Mouse (Mus musculus) urinary bladder, postnatal 25 days (tissue): ENCODE data around the gene Ctu1.
A peak's percentile ranks its signal among the peaks of the same experiment; 100 is the strongest.
"Not testable (repeated sequence)": the region's sequence is repeated elsewhere in the genome, so short reads cannot be mapped to it uniquely, and the experiment has no call there.

Source experiments
- DNase-seq: peaks from one replicate; pipeline ENCODE4 v3.0.0; 2022; ENCODE audit warnings: low spot score

The Ctu1 gene

GRCm38 (mm10) chr7:43671809-43672580 is at the start of gene Ctu1:
TSS of gene Ctu1 (plus strand) at chr7:43672016.
- peak; percentile 73 for DNase-seq

GRCm38 (mm10) chr7:43622927-43623326 is 48.9 kb upstream of the Ctu1 start:
- DNase-seq = no peak

- no peak for DNase-seq
Measured at GRCm38 (mm10) chr7:43623819-43624218, 48.0 kb upstream of the Ctu1 start.

- no peak for DNase-seq
Measured at GRCm38 (mm10) chr7:43625065-43625464, 46.8 kb upstream of the Ctu1 start.

- DNase-seq = no peak
Measured at GRCm38 (mm10) chr7:43625794-43626422, 45.9 kb upstream of the Ctu1 start.

GRCm38 (mm10) chr7:43633940-43634339 is 37.9 kb upstream of the Ctu1 start:
- no peak for DNase-seq

GRCm38 (mm10) chr7:43634500-43634899 is 37.3 kb upstream of the Ctu1 start, which contains the start of gene Ceacam18:
TSS of gene Ceacam18 (plus strand) at chr7:43634707.
- DNase-seq = no peak

GRCm38 (mm10) chr7:43636194-43636593 is 35.6 kb upstream of the Ctu1 start:
- DNase-seq = no peak

- no peak for DNase-seq
Measured at GRCm38 (mm10) chr7:43637118-43637517, 34.7 kb upstream of the Ctu1 start.

GRCm38 (mm10) chr7:43642587-43642986 is 29.2 kb upstream of the Ctu1 start:
- DNase-seq = no peak

GRCm38 (mm10) chr7:43643046-43643652 is 28.7 kb upstream of the Ctu1 start:
- DNase-seq = no peak

- no peak for DNase-seq
Measured at GRCm38 (mm10) chr7:43652683-43653082, 19.1 kb upstream of the Ctu1 start.

GRCm38 (mm10) chr7:43654519-43654918 is 17.3 kb upstream of the Ctu1 start:
- no peak for DNase-seq

- DNase-seq = no peak
Measured at GRCm38 (mm10) chr7:43656232-43656631, 15.6 kb upstream of the Ctu1 start.

GRCm38 (mm10) chr7:43660002-43660401 is 11.8 kb upstream of the Ctu1 start, which contains the start of gene Siglece:
TSS of gene Siglece (minus strand) at chr7:43660161.
- DNase-seq = no peak

- DNase-seq = no peak
Measured at GRCm38 (mm10) chr7:43662804-43663203, 9.0 kb upstream of the Ctu1 start.

- not testable (repeated sequence) for DNase-seq
Measured at GRCm38 (mm10) chr7:43667221-43667620, 4.6 kb upstream of the Ctu1 start.

- DNase-seq = no peak
Measured at GRCm38 (mm10) chr7:43668582-43668981, 3.2 kb upstream of the Ctu1 start.

GRCm38 (mm10) chr7:43671064-43671808 is 580 bp upstream of the Ctu1 start:
- DNase-seq = no peak

- DNase-seq = peak; percentile 26
Measured at GRCm38 (mm10) chr7:43672581-43673260, 905 bp downstream of the Ctu1 start.

GRCm38 (mm10) chr7:43675091-43675490 is 3.3 kb downstream of the Ctu1 start:
- no peak for DNase-seq

- peak; percentile 49 for DNase-seq
Measured at GRCm38 (mm10) chr7:43678517-43678916, 6.7 kb downstream of the Ctu1 start.
